Mouse (Mus musculus): ENCODE measurements around the gene Scamp1.

The Scamp1 gene

DNA sequence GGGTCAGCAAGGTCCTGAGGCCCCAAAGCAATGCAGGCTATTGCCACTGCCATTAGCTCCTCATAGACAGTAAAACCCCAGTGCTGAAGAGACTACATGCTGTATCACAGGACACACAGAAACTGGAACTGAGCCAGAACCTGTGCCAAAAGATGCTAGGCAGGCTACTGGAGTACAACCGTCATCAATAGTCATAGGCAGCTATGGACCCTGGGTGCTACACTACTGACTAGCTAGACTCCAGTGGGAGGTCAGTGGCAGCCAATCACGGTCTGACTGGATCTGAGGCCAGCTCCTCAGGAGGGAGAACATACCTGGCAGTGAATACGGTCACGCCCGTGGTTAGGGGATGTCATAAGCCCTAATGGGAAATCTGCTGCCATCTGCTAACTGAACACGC is 14.4 kb downstream of the Scamp1 start:
- DNase-seq (ENCODE audit: low spot score): no peak

DNA sequence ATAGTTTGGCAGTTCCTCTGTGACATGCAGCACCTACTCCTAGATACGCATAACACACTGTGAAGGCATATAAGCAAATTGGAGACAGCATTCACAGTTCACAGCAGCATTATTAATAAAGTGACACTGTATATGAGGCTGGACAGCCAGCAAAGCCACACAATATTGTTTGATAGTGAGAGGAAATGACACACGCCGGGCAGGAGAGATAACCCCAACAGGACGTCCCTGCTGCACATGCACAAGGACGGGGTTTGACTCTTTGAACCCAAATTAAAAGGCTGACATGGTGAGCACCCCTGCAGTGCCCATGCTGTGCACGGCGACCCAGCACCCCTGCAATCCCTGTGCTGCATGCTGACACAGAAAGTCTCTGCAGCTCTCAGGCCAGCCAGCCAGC is 17.5 kb downstream of the Scamp1 start:
- DNase-seq (ENCODE audit: low spot score): no peak

GRCm38 (mm10) chr13:94267190-94267589 is 18.5 kb downstream of the Scamp1 start:
- no peak for DNase-seq (ENCODE audit: low spot score)

- no peak for DNase-seq (ENCODE audit: low spot score)
These were observed 19.1 kb downstream of the Scamp1 start for GRCm38 (mm10) chr13:94266530-94266929.

DNA sequence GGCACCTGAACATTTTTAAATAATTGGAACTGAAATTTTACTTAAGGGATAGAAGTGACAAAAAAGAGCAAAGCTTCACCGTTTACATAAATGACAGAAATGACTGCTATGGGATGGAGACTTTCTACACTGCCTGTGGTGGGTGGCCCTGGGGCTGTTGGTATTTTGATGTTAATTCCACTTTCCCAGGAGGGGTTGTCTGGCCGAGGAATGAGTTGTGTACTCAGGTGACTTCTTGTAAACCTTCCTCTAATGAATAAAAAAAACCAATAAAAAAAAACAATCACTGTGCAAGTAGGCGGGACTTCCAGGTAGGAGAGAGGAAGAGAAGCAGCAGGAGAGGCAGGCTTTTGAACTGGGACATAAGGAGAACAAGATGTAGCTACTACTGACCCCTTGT is 20.4 kb downstream of the Scamp1 start:
- DNase-seq (ENCODE audit: low spot score): no peak

DNA sequence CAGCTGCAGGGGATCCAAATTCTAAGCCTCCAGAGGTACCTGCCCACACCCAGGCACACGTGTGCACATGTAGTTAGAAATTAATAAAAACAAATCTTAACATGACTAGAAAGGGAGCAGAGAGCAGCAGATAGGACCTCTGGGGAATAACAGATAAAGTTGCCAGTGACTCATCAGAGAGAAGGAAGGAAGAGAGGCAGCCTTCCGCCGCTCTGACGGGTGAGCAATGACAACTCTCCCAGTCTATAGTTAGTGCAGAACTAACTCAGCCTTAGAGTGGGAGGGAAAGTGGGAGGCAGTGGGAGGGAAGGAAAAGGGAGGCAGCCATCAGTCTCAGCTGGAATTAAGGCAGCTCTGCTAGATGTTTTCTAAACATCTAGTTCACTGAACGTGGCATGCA is 21.7 kb downstream of the Scamp1 start:
- no peak for DNase-seq (ENCODE audit: low spot score)

GRCm38 (mm10) chr13:94262551-94262950 is 23.1 kb downstream of the Scamp1 start:
- no peak for DNase-seq (ENCODE audit: low spot score)

- DNase-seq (ENCODE audit: low spot score): no peak
These were observed 24.0 kb downstream of the Scamp1 start for GRCm38 (mm10) chr13:94261624-94262023.

DNA sequence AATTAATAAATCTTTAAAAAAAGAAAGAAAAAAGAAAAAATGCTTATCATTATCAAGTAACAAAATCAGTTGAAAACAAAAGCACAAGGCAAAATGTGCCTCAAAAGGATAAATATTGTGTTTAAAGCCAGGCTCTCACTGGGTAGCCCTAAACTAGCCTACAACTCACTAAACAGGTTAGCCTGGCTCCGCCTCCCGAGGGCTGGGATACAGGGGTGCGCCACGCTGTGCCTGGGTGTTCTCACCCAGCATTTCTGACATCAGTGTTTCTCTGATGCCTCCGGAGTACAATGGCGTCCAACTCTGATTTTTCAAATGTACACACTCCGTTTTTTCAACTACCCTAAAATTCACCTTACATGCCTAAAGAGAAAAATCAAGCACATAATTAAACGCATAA is 24.7 kb downstream of the Scamp1 start:
- DNase-seq (ENCODE audit: low spot score): no peak

- DNase-seq (ENCODE audit: low spot score): no peak
These were observed 26.4 kb downstream of the Scamp1 start for GRCm38 (mm10) chr13:94259210-94259609.

- no peak for DNase-seq (ENCODE audit: low spot score)
These were observed 27.1 kb downstream of the Scamp1 start for GRCm38 (mm10) chr13:94258530-94258929.

DNA sequence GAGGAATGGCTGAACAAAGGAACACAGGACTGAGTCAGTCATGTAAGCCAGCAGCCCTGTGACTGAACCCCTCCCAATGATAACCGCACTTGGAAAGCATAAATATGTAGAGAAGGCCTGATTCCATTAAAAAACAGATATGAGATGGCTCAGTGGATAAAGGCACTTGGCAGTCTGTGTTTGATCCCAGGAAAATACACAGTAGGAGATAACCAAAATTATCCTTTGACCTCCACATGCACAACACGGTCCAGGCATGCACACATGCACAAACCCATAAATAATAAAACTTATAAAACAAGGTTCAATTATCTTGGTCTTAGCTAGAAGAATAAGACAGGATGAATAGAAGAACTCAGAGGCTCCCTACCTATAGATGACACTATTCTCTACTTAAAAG is 27.9 kb downstream of the Scamp1 start:
- no peak for DNase-seq (ENCODE audit: low spot score)

GRCm38 (mm10) chr13:94255176-94255575 is 30.5 kb downstream of the Scamp1 start:
- no peak for DNase-seq (ENCODE audit: low spot score)

GRCm38 (mm10) chr13:94254286-94254685 is 31.4 kb downstream of the Scamp1 start:
- no peak for DNase-seq (ENCODE audit: low spot score)

DNA sequence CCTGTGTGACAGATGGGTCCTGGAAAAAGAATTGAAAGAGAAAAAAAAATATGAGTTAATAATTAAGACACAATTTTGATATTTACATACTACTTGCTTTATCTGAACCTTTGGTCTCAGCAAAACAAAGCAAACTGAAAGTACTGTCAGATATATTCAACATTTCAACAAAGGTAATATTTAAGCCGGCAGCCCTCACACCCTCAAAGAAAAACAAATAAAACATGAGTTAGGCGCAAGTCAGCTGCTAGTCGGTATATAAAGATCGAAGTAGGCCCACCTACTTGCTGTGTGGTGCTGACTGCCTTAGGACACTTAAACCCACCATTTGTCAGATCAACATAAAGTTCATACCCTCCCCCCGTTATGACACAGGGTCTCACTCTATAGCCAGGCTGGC is 32.6 kb downstream of the Scamp1 start:
- no peak for DNase-seq (ENCODE audit: low spot score)

DNA sequence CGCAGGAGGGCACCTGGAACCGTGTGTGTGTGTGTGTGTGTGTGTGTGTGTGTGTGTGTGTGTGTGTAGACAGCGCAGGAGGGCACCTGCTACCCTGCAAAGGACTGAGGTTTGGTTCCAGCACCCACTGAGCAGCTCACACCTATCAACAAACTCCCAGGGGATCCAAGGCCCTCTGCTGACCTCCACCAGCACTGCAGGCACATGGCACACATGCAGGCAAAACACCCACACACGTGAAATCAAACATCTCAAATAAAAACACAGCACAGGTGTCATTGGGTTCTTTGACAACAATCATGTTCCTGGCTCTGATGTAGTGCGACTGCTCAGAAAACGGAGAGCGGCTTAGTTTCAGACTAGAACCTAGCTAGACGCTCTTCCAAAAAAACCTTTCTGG is 34.9 kb downstream of the Scamp1 start:
- DNase-seq (ENCODE audit: low spot score): no peak

GRCm38 (mm10) chr13:94250188-94250587 is 35.5 kb downstream of the Scamp1 start:
- no peak for DNase-seq (ENCODE audit: low spot score)

GRCm38 (mm10) chr13:94242897-94243296 is 42.8 kb downstream of the Scamp1 start:
- DNase-seq (ENCODE audit: low spot score): no peak

GRCm38 (mm10) chr13:94241892-94242524 is 43.6 kb downstream of the Scamp1 start:
- no peak for DNase-seq (ENCODE audit: low spot score)

- no peak for DNase-seq (ENCODE audit: low spot score)
These were observed 44.8 kb downstream of the Scamp1 start for GRCm38 (mm10) chr13:94240873-94241272.

DNA sequence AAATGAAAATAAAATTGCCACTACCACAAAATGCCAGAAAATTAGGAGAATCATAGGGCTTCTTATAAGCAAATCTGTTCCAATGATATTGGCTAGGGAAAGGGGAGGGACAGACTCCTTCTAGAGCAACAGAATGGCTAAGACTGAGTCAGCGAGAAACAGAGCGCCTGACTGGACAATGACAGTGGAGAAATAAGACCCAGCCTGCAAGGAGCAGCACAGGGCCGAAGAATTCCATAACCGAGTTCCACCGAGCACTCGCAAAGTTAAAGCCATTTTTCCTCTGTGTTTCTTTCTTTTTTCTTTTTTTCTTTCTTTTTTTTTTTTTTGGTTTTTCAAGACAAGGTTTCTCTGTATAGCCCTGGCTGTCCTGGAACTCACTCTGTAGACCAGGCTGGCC is 45.5 kb downstream of the Scamp1 start:
- no peak for DNase-seq (ENCODE audit: low spot score)

DNA sequence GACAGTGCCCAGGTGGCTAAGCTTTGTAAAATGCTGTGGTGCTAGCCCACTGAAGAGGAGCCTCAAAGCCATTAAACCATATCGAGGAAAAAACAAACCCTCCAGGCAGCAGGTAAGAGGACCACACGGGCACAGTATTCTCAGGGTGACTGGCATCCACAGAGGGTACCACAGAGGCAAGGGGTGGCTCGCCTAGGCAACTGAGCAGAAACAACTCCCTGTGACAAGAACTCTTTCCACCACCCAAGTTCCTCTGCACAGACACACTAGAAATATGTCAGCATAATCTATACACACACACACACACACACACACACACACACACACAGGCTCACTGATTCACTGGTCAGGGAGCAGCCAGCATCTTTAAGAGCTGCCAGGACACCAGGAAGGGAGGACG is 46.2 kb downstream of the Scamp1 start:
- DNase-seq (ENCODE audit: low spot score): no peak

DNA sequence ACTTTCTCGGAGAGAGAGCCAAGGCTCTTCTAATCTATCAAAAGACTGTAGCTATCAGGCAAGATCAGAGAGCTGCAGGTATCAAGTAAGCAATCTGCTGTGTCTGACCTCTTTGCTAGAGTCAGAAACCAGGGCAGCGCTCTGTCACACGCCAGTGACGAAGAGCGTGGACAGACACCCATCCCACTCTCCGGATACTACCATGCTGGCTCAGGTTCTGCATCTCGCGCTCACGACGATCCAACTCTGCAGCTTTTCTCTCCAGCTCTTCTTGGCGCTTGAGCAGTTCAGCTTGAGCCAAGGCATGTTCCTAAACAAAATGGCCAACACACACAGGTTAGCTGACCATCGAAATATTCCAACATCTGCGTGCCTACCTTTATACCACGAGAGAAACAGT is 53.8 kb downstream of the Scamp1 start:
- no peak for DNase-seq (ENCODE audit: low spot score)

All from ovary, postnatal 36 days (tissue).